Mouse (Mus musculus) cerebellum, postnatal 36 days (tissue): ENCODE data around the gene Ttll4.

Source experiments
- DNase-seq, 2 experiments: peaks; one replicate each; pipeline ENCODE4 v3.0.0; 2021 to 2022; ENCODE audit warnings: mixed read lengths in 2 of 2

Ttll4 gene

GRCm38 (mm10) chr1:74661448-74662195 lies at the start of gene Ttll4:
Gene Ttll4, plus strand, starts transcription at chr1:74661745.
- DNase-seq, result peak; percentile 95

- DNase-seq, result no peak
Observed at GRCm38 (mm10) chr1:74624183-74624582, 37.4 kb upstream of the Ttll4 start.

- no peak for DNase-seq
Observed at GRCm38 (mm10) chr1:74626076-74626475, 35.5 kb upstream of the Ttll4 start.

GRCm38 (mm10) chr1:74628001-74628400 lies 33.5 kb upstream of the Ttll4 start:
- no peak for DNase-seq

GRCm38 (mm10) chr1:74632734-74633133 lies 28.8 kb upstream of the Ttll4 start:
- DNase-seq, result no peak

GRCm38 (mm10) chr1:74643524-74643923 lies 18.0 kb upstream of the Ttll4 start:
- no peak for DNase-seq

- DNase-seq, result no peak
Observed at GRCm38 (mm10) chr1:74643926-74644325, 17.6 kb upstream of the Ttll4 start.

- DNase-seq, result no peak
Observed at GRCm38 (mm10) chr1:74662253-74662865, 814 bp downstream of the Ttll4 start.

- no peak for DNase-seq
Observed at GRCm38 (mm10) chr1:74665153-74665552, 3.6 kb downstream of the Ttll4 start.

- DNase-seq, result no peak
Observed at GRCm38 (mm10) chr1:74668371-74668770, 6.8 kb downstream of the Ttll4 start.

- DNase-seq, result no peak
Observed at GRCm38 (mm10) chr1:74672731-74673130, 11.2 kb downstream of the Ttll4 start.

GRCm38 (mm10) chr1:74676863-74677262 lies 15.3 kb downstream of the Ttll4 start:
- no peak for DNase-seq

GRCm38 (mm10) chr1:74677843-74678242 lies 16.3 kb downstream of the Ttll4 start:
- no peak for DNase-seq

GRCm38 (mm10) chr1:74687131-74687530 lies 25.6 kb downstream of the Ttll4 start:
- no peak for DNase-seq

GRCm38 (mm10) chr1:74693891-74694583 lies 32.5 kb downstream of the Ttll4 start:
- no peak for DNase-seq

- DNase-seq, result no peak
Observed at GRCm38 (mm10) chr1:74695836-74696235, 34.3 kb downstream of the Ttll4 start.

GRCm38 (mm10) chr1:74697416-74697815 lies 35.9 kb downstream of the Ttll4 start:
- no peak for DNase-seq

GRCm38 (mm10) chr1:74698353-74698752 lies 36.8 kb downstream of the Ttll4 start:
- no peak for DNase-seq

GRCm38 (mm10) chr1:74698791-74699190 lies 37.2 kb downstream of the Ttll4 start:
- DNase-seq, result no peak

GRCm38 (mm10) chr1:74702142-74702553 lies 40.6 kb downstream of the Ttll4 start:
- no peak for DNase-seq

GRCm38 (mm10) chr1:74704156-74704555 lies 42.6 kb downstream of the Ttll4 start:
- no peak for DNase-seq

- no peak for DNase-seq
Observed at GRCm38 (mm10) chr1:74705016-74705415, 43.5 kb downstream of the Ttll4 start.

- no peak for DNase-seq
Observed at GRCm38 (mm10) chr1:74709566-74709965, 48.0 kb downstream of the Ttll4 start.

GRCm38 (mm10) chr1:74712046-74712445 lies 50.5 kb downstream of the Ttll4 start:
- no peak for DNase-seq
